Mouse (Mus musculus) CH12.LX (cell line): ENCODE data around the gene Nfic. TPM values are rescaled to one million over a fixed set of nuclear protein-coding genes. Genes with fewer than 3 reads are reported as not detected.

Experiments
- DNase-seq: peaks from one replicate; pipeline ENCODE4 v3.0.0-alpha.2; 2013; ENCODE audit errors: extremely low read depth
- H3K27ac ChIP-seq: 2 replicates; pipeline ENCODE4 v1.5.1; 2012; ENCODE audit warnings: low read depth, mild to moderate bottlenecking, control low read depth, moderate library complexity; ENCODE audit not compliant: insufficient read depth
- H3K27me3 ChIP-seq: replicated peaks from 2 replicates; pipeline ENCODE3; 2012; ENCODE audit warnings: inconsistent platforms
- H3K36me3 ChIP-seq, 2 experiments: replicated peaks in 1 of 2; 2 replicates each; pipeline versions ENCODE3 to v1.6.1; 2012; ENCODE audit warnings: inconsistent platforms in 1 of 2, low read length in 1 of 2, mild to moderate bottlenecking in 1 of 2, mixed read lengths in 1 of 2, moderate library complexity in 1 of 2; ENCODE audit not compliant: control insufficient read depth in 1 of 2, insufficient read depth in 1 of 2
- H3K4me1 ChIP-seq, 2 experiments: 2 replicates each; pipeline ENCODE4 v1.6.1; 2012; ENCODE audit warnings: inconsistent platforms in 1 of 2, moderate library complexity in 1 of 2; ENCODE audit not compliant: insufficient read depth in 2 of 2, control insufficient read depth in 1 of 2
- H3K4me2 ChIP-seq: 2 replicates; pipeline ENCODE4 v1.6.1; 2012; ENCODE audit warnings: low read depth, mild to moderate bottlenecking, control low read depth; ENCODE audit not compliant: poor library complexity, insufficient read depth, severe bottlenecking
- H3K4me3 ChIP-seq, 3 experiments: fragments of 150-350 bp in 1 of 3; sonication (generic) in 1 of 3; replicated peaks in 1 of 3; 2 replicates each; pipeline versions ENCODE3 to v1.5.1; 2011 to 2012; ENCODE audit warnings: low read depth in 2 of 3, low read length in 2 of 3, mild to moderate bottlenecking in 2 of 3, moderate library complexity in 2 of 3, control low read depth in 1 of 3, improper control_type of control experiment in 1 of 3, inconsistent platforms in 1 of 3, mixed read lengths in 1 of 3; ENCODE audit not compliant: poor library complexity in 1 of 3
- H3K79me2 ChIP-seq: replicated peaks from 2 replicates; pipeline ENCODE4 v1.6.1; 2012; ENCODE audit warnings: mild to moderate bottlenecking, moderate library complexity; ENCODE audit not compliant: control insufficient read depth, poor library complexity, insufficient read depth, severe bottlenecking; ENCODE audit errors: extremely low read depth
- H3K9ac ChIP-seq: 2 replicates; pipeline ENCODE4 v1.6.1; 2012; ENCODE audit warnings: low read depth, mild to moderate bottlenecking, control low read depth, moderate library complexity; ENCODE audit not compliant: insufficient read depth
- H3K9me3 ChIP-seq: replicated peaks from 2 replicates; pipeline ENCODE3; 2012; ENCODE audit warnings: low read length, inconsistent platforms, mixed read lengths
- BHLHE40 ChIP-seq: IDR thresholded peaks from 2 replicates; pipeline ENCODE4 v1.6.1; 2011; ENCODE audit warnings: mild to moderate bottlenecking, low read depth, low read length, improper control_type of control experiment
- CTCF ChIP-seq, 2 experiments: IDR thresholded peaks in 1 of 2; conservative IDR thresholded peaks in 1 of 2; 2 replicates each; pipeline ENCODE4 v1.5.1; 2011 to 2012; ENCODE audit warnings: low read depth in 2 of 2, low read length in 2 of 2, improper control_type of control experiment in 1 of 2, inconsistent platforms in 1 of 2, mild to moderate bottlenecking in 1 of 2, moderate library complexity in 1 of 2
- EP300 ChIP-seq: IDR thresholded peaks from 2 replicates; pipeline ENCODE4 v1.6.1; 2011; ENCODE audit warnings: low read length, improper control_type of control experiment
- IRF4 ChIP-seq: IDR thresholded peaks from 2 replicates; pipeline ENCODE4 v1.6.1; 2014; ENCODE audit warnings: low read depth, mild to moderate bottlenecking, inconsistent platforms, low read length, improper control_type of control experiment
- JUN ChIP-seq: IDR thresholded peaks from 2 replicates; pipeline ENCODE4 v1.6.1; 2011; ENCODE audit warnings: low read depth, mild to moderate bottlenecking, low read length, improper control_type of control experiment, moderate library complexity; ENCODE audit not compliant: insufficient read depth
- MAFK ChIP-seq: IDR thresholded peaks from 2 replicates; pipeline ENCODE4 v1.6.1; 2011; ENCODE audit warnings: low read length, improper control_type of control experiment; ENCODE audit not compliant: insufficient replicate concordance
- MAZ ChIP-seq: IDR thresholded peaks from 2 replicates; pipeline ENCODE4 v1.6.1; 2012; ENCODE audit warnings: low read depth, mild to moderate bottlenecking, inconsistent platforms, low read length, improper control_type of control experiment, moderate library complexity
- MEF2A ChIP-seq: IDR thresholded peaks from 2 replicates; pipeline ENCODE4 v1.6.1; 2014; ENCODE audit warnings: low read depth, mild to moderate bottlenecking, inconsistent platforms, low read length, improper control_type of control experiment, borderline replicate concordance
- NELFE ChIP-seq: IDR thresholded peaks from 2 replicates; pipeline ENCODE4 v1.6.1; 2011; ENCODE audit warnings: low read depth, low read length, improper control_type of control experiment
- RAD21 ChIP-seq: IDR thresholded peaks from 2 replicates; pipeline ENCODE4 v1.6.1; 2011; ENCODE audit warnings: low read depth, mild to moderate bottlenecking, low read length, improper control_type of control experiment, moderate library complexity
- TBP ChIP-seq: conservative IDR thresholded peaks from 2 replicates; pipeline ENCODE4 v1.6.1; 2011; ENCODE audit warnings: low read depth, low read length, improper control_type of control experiment
- USF1 ChIP-seq: IDR thresholded peaks from 2 replicates; pipeline ENCODE4 v1.6.1; 2014; ENCODE audit warnings: low read depth, mild to moderate bottlenecking, inconsistent platforms, low read length, improper control_type of control experiment
- ZMIZ1 ChIP-seq: IDR thresholded peaks from 2 replicates; pipeline ENCODE4 v1.6.1; 2012; ENCODE audit warnings: low read depth, mild to moderate bottlenecking, inconsistent platforms, low read length, improper control_type of control experiment
- ZNF384 ChIP-seq: IDR thresholded peaks from 2 replicates; pipeline ENCODE4 v1.6.1; 2012; ENCODE audit warnings: low read depth, low read length, improper control_type of control experiment, inconsistent platforms
- dilution Hi-C: fragments of 300-500 bp; cut with MboI; formaldehyde crosslinking; loops from 2 replicates; pipeline ENCODE4 v1.14.3; 2020; ENCODE audit warnings: low sequenced_read_pairs; ENCODE audit not compliant: extremely low pct_unique_long_range_greater_than_20kb, extremely low pct_ligation_motif_present
- in situ Hi-C: fragments of 300-500 bp; cut with MboI; formaldehyde crosslinking; loops from 3 replicates; pipeline ENCODE4 v1.14.3; 2019; ENCODE audit warnings: low sequenced_read_pairs, low pct_ligation_motif_present, low pct_unique_long_range_greater_than_20kb, mixed read lengths
- polyA plus RNA-seq: library from polyadenylated mRNA; unstranded; fragments of >175 nt; gene quantifications from 2 replicates; pipeline ENCODE4 v1.2.1, GENCODE M21; 2012; ENCODE audit warnings: low read depth; ENCODE audit not compliant: insufficient read length
- total RNA-seq, 2 experiments: library from RNA; depleted of rRNA; stranded (reverse); fragments of 300-350 nt in 1 of 2; fragments of >200 nt in 1 of 2; gene quantifications; 2 replicates each; pipeline ENCODE4 v1.2.3; 2012 to 2014

Gene Nfic
- total and polyA plus RNA-seq, 3 experiments, result 0.07 to 4.7 (median 4.0) TPM

- H3K79me2 ChIP-seq, result no peaks in the 10 kb centered on the region
- no peak overlapping the region for H3K4me2 ChIP-seq
- DNase-seq, result no peak
- in situ Hi-C loops, result no loop called here
- H3K36me3 ChIP-seq, result no peaks in the 10 kb centered on the region
- TF ChIP-seq MAFK (no peak), BHLHE40 (no peak), JUN (no peak), TBP (no peak), ZNF384 (no peak), MAZ (no peak), USF1 (no peak)
- H3K9me3 ChIP-seq, result peaks cover 1% of the 10 kb centered on the region
- H3K4me1 ChIP-seq, result peaks cover 4 to 18% of the 10 kb centered on the region in 2 experiments; a peak in 3 of 4 replicates
- peak overlapping the region in 1 of 3 experiments; percentile 10 for H3K4me3 ChIP-seq
- H3K27me3 ChIP-seq, result peaks cover 97% of the 10 kb centered on the region
- H3K9ac ChIP-seq, result no peak overlapping the region
- no peak overlapping the region for H3K27ac ChIP-seq
- dilution Hi-C loops, result no loop called here
Observed at GRCm38 (mm10) chr10:81464405-81465264, 9.2 kb upstream of the Nfic start.

GRCm38 (mm10) chr10:81463531-81463930 lies 8.1 kb upstream of the Nfic start:
- Histone ChIP-seq H3K4me1 (peaks cover 4 to 18% of the 10 kb centered on the region in 2 experiments; a peak in 3 of 4 replicates), H3K9me3 (peaks cover 1% of the 10 kb centered on the region), H3K27me3 (peaks cover 95% of the 10 kb centered on the region), H3K9ac (no peak overlapping the region), H3K36me3 (no peaks in the 10 kb centered on the region), H3K4me2 (no peak overlapping the region), H3K79me2 (no peaks in the 10 kb centered on the region), H3K4me3 (no peak overlapping the region), H3K27ac (no peak overlapping the region)
- in situ Hi-C loops (no loop called here), dilution Hi-C loops (no loop called here)
- no peak for DNase-seq
- no peak for TF ChIP-seq EP300
- no peak for TF ChIP-seq BHLHE40
- no peak for TF ChIP-seq IRF4
- no peak for TF ChIP-seq MEF2A
- no peak for TF ChIP-seq CTCF (conservative IDR thresholded peaks at IDR 0.05 in 1 of 2, IDR thresholded peaks at IDR 0.05 in 1 of 2; ENCODE audit: low read depth in 2 of 2, low read length in 2 of 2)
- no peak for TF ChIP-seq NELFE

- H3K9ac ChIP-seq, result no peak overlapping the region
- H3K4me2 ChIP-seq, result no peak overlapping the region
- TF ChIP-seq ZMIZ1, result no peak
- no peak for TF ChIP-seq MAZ
- TF ChIP-seq RAD21, result no peak
- no peaks in the 10 kb centered on the region for H3K79me2 ChIP-seq
- H3K9me3 ChIP-seq, result peaks cover 1% of the 10 kb centered on the region
- DNase-seq, result no peak
- peaks cover 94% of the 10 kb centered on the region for H3K27me3 ChIP-seq
- H3K4me1 ChIP-seq, result peaks cover 4 to 18% of the 10 kb centered on the region in 2 experiments; a peak in 3 of 4 replicates
- in situ Hi-C loops, result no loop called here
- H3K36me3 ChIP-seq, result no peaks in the 10 kb centered on the region
- dilution Hi-C loops, result no loop called here
- no peak overlapping the region for H3K27ac ChIP-seq
- H3K4me3 ChIP-seq, result no peak overlapping the region
Observed at GRCm38 (mm10) chr10:81462917-81463316, 7.5 kb upstream of the Nfic start.
